Mouse (Mus musculus) left cerebral cortex, adult 8-10 months (tissue): ENCODE results near the gene Zfand3. TPM values are rescaled to one million over a fixed set of nuclear protein-coding genes. Genes with fewer than 3 reads are reported as not detected.

Source experiments
- DNase-seq, 2 experiments: peaks; one replicate each; pipeline ENCODE4 v3.0.0; 2022; ENCODE audit warnings: low spot score in 2 of 2
- total RNA-seq, 4 experiments: library from RNA; stranded (reverse); gene quantifications; 2 replicates each; pipeline ENCODE4 v1.2.4; 2022

Zfand3 gene
- total RNA-seq, 4 experiments from 2014 or later: 96.1 to 103 (median 100) TPM

DNA sequence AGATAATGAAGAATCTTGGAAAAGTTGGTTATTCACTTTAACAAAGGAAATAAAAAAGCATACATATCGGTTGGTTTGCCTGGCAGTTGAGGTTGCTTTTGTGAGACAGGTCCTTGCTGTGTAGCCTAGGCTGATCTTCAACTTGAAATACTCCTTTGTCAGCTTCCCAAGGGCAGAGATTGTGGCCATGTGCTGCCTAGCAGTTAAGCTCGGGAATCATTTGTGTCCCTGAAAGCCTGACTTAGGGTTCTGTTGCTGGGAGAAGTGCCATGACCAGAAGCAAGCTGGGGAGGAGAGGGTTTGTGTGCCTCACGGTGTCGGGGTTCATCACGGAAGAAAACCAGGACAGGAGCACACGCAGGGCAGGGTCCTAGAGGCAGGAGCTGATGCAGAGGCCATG is 143.8 kb downstream of the Zfand3 start:
- DNase-seq: no peak

DNA sequence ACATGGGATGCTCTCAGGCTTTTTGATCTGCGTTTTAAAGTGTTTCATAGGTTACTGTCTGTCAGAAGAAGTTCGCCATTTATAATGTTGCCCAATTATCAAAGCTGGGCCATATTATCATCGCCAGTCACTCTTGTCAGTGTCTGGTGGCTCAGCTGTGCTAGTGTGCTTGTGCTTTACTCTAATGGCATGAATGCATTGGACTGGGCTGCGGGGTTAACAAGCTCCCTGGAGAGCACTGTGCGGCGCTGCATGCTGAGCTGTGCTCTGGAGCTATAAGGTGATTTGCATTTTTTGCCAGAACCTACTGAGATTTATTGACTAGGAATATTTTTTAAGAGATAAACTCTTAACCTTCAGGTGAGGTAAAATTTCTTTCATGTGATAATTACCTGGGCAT is 145.4 kb downstream of the Zfand3 start:
- DNase-seq: no peak

DNA sequence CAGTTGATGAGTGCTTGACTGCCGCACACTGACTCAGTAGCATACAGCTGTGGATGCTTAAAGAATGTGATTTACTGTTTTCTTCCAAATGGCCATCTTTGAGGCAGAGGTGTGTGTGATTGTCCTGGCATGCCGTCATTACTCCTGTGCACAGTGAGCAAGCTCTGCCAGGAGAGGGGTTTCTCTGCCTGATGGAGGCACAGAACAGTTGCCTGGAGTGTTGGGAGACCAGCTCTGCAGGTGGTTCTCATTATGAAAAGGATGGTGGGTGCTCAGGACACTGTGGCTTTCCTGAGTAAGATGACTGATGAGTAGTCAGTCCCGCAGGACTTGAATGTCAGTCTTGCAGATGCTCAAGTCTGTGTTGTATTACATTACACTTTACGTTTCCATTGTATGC is 149.6 kb downstream of the Zfand3 start:
- no peak for DNase-seq

DNA sequence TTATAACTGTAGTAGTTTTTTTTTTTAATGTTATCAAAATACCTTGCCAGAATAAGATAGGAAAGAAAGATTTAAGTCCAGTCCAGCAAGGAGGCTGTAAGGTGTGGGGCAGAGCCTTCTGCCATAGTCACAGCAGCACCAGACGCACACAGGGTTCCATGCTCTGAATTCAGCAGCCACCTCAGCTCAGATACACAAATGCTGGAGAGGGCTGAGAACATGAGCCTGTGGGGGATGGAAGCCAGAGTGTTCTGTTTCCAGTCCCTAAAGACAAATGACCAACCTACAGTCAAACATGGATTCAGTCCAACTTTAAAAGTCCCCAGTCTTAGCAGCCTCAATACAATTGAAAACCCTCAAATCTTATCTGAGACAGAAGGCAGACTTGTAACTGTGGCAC is 150.3 kb downstream of the Zfand3 start:
- DNase-seq: no peak

DNA sequence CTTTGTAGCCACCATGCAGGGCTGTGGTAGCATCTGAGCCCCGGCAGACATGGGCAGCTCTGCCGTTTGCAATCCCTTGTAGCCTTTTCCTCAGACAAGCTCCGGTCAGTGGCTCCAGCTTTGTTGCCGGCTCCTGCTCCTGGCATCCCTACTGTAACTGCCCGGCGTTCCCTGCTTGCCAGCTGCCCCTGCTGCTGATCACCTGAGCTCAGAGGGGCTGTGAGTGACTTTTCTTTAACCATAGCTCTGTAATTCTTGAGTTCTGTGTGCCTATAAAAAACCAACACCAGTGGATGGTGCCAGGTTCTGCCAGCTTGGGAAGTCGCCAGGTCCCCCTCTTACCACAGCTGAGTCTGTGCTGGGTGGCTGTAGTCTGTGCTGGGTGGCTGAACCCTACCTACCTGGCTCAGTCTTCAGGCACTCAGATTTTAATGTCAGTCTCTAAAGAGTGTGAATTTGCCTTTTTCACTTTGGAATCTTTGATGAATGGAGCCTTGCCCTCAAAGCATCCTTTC is 150.9 kb downstream of the Zfand3 start:
- DNase-seq: no peak

DNA sequence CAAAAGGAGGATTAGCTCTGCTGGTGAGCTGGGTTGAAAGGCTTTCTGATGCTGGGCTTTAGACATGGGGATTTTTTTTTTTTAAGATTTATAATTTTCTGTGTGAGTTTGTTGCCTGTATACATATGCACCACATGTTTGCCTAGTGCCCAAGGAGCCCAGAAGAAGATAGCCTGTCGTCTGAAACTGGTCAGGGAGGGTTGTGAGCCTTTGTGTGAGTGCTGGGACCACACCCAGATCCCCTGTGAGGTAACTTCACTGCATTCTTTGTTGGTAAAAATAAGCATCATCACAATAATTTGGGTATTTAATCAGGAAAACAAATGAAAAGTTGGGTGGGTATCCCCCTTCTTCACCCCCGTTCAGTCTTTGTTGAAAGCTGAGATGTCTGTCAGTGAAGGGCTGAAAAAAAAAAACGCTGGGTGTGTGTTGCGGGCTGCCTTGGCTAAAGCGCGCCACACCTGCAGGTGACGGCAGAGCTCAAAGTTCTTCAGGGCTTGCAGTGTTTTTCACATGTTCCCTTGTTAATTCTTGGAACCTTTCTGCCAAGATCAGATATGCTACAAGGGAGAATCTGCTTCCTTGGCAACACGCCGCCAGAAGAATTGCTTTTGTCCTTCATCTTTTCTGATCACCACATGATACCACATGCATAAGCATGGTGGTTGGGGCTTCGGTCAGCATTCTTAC is 154.0 kb downstream of the Zfand3 start:
- no peak for DNase-seq

DNA sequence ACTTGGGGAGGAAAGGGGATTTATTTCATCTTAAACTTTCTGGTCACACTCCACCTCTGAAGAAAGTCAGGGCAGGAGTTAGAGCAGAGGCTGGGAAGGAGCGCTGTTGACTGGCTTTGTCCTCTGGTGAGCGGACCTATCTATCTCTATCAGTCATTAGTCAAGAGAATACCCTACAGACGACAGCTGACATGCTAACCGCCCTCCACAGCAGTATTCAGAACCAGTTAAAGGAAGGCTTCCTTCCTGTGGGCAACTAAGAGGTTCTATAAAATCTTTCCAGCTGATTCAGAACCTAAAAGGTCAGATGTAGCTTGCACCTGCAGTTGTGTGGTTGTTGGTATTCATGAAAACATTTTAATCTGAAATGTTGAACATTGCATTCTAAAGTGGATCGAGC is 154.8 kb downstream of the Zfand3 start:
- DNase-seq: no peak

DNA sequence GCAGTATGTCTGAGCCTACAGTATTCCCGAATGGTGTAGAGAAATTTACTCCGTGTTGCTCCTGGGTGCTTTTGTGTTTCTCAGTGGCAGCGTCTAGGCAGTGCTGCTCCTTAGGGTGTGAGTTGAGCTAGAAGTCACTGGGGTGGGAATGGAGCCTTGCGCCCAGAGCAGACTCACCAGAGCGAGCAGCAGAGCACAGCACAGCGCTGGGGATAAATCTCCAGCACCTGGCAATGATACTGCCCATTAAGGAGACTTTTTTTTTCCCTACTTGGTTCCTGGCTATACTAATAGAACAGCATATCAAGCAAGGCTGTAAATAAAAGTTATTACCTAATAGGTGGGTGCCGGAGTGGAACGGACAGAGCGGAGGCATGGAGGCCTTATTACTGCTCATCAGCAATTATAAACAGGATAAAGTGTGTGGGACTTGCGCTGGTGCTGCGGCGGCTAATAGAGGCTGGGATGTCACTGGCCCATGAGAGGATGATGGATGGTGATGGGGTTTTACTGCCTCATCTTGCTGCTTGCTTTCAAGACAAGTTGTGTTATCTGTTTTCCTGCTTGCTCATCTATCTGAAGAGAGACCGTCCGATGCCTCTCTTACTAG is 156.4 kb downstream of the Zfand3 start:
- no peak for DNase-seq

DNA sequence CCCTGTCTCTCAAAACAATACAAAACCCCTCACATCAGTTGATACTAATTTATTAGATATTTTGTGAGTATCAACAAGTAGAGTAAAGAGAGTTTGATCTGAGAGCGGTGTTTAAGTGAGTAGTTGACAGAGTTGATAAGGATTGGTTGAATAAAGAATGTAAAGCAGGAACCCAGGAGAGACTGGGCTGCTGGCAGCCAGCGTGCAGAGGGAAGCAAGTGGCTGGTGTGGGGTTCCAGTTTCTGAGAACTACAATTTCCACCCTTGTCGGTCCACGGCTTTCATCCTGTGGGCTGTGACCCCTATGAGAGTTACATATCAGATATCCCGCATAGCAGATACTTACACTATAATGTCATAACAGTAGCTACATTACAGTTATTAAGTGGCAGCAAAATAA is 158.4 kb downstream of the Zfand3 start:
- no peak for DNase-seq

DNA sequence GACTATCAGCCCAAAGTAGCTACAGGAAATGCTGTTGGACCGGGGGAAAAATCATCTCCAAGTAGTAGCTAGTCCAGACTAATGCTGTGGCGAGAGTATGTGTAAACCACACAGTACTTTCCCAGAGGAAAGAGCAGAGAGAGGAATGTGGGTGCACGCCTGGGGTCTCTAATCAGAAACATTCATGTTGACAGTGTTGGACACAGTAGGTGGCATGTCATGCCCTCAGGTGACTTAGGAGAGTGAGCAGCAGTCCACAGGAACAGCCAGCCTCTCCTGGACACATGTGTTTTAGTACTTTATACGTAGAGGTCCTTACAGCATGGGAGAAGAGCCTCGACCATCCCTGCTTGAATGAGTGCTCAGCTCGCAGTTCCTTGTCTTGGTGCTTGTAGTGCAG is 159.3 kb downstream of the Zfand3 start:
- no peak for DNase-seq

DNA sequence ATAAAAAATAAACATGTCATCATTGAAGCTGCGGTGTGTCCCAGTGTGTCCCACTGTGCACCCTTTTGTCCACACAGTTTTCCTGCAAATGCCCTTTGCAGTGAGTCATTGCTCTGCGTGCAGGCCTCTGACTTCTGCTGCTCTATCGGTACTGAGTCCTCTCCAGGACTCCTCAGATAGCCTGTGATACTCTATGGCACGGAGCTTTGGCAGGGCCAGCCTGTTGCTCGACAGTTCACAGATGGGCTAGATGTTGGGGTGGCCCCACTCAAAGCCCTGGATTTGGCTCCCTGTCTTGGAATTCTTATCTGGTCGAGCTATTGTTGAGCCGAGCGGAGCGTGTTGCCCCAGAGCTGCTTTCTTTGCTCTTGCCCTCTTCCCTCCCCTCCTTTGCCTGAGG is 160.3 kb downstream of the Zfand3 start:
- no peak for DNase-seq

DNA sequence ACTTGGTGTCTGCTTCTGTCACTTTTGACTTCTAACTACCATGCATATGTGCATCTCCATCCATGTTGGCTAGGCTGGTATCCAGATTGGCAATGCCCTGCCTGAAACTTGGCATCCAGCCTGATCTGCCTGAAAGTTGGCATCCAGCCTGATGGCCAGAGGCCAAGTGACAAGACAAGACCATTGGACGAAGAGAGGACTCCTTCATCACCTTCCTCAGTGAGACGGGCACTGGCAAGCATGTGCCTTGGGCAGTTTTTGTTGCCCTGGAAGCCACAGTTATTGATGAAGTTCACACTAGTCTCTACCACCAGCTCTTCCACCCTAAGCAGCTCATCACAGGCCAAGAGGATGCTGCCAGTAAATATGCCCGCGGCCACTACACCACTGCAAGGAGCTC is 172.9 kb downstream of the Zfand3 start:
- no peak for DNase-seq

DNA sequence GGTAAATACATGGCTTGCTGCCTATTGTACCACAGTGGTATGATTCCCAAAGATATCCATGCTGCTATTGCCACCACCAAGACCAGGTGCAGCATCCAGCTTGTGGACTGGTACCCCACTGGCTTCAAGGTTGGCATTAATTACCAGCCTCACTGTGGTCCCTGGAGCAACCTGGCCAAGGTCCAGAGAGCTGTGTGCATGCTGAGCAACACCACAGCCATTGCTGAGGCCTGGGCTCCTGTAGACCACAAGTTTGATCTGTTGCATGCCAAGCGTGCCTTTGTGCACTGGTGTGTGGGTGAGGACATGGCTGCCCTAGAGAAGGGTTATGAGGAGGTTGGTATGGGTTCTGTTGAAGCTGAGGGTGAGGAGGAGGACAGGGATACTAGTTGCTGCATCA is 173.9 kb downstream of the Zfand3 start:
- peak in 1 of 2 experiments; percentile 1 for DNase-seq

DNA sequence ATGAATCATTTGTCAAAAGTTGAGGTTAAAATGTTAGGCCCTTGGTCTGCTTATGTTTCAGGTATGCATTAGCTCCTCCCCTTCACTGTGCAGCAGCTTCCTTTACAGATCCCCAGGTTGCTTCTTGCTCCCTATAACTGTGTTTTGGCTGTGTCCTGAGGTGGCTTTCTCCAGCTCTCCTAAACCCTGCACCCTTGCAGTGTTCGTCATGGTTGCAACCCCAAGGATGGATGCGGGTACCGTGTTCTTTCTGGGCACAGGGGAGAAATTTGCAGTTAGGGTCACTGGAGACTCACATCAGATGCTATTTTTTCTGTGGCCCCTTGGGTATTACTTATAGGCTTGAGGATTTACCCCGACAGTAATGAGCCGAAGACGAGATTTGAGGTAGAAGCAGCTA is 175.7 kb downstream of the Zfand3 start:
- no peak for DNase-seq

DNA sequence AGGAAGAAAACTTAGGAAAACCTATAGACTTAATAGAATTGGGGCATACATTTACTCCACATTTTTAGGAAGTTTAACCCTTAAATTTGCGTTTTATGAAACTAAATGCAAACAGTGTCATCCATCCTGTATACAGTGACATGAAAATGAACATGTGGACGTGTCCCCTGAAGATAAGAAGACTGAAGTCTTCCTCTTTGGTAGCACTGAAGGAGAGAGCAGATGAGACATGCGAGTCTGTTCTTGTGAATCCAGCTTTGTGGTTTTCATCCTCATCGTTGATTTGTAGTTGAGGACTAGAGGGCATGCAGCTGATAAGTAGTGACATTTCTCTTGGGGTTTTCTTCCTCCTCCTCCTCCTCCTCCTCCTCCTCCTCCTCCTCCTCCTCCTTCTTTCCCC is 177.0 kb downstream of the Zfand3 start:
- DNase-seq: no peak

DNA sequence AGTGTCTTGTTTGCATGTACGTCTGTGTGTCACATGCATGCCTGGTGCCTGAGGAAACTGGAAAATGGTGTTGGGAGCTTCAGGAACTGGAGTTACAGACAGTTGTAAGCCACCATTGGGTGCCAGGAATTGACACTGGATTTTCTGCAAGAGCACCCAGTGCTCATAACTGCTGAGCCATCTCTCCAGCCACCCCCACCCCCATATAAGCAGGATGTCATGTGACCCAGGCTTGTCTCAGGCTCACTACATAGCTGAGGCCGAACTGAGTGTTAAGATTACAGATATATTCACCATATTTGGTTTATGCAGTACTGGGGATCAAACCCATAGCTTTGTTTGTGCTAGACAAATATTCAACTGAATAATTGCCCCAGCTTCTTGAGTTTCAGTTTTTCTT is 177.5 kb downstream of the Zfand3 start:
- no peak for DNase-seq

DNA sequence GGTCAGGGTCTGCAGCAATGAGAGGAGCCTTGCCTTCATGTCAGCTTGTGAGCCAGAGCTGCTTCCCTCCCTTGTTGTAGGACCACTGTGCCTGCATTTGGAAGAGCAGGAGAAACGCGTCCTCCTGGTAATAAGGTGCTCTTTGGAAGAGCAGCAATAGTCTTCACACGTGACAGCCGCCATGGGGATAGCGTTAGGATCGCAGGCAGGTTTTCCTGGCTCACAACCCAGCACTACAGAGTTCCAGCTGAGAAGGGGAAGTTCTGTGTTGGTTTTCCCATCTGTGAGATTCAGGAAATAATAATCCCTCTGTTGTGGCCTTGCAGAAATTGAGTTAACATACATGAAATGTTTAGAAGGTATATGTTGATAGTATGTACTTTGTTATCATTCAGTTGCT is 179.0 kb downstream of the Zfand3 start:
- DNase-seq: peak in 1 of 2 experiments; percentile 1

DNA sequence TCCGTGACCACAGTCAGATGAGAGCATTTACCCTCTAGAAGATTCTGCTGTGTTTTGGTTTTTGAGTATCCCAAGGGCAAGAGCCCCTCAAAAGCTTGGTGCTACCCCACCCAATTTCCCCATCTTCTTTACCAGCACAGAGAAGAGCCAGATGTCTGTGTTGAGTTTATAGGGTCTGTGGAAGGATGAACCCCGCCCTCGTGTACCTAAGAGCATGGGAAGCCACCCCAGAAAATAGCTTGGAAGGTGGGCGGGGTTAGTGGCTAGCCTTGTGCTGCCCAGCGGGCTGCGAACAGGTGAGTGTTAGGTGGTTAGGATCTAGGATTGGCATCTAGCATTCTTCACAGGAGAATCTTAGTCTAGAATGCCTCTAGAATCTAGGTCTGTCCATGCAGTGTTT is 182.6 kb downstream of the Zfand3 start:
- DNase-seq: no peak

DNA sequence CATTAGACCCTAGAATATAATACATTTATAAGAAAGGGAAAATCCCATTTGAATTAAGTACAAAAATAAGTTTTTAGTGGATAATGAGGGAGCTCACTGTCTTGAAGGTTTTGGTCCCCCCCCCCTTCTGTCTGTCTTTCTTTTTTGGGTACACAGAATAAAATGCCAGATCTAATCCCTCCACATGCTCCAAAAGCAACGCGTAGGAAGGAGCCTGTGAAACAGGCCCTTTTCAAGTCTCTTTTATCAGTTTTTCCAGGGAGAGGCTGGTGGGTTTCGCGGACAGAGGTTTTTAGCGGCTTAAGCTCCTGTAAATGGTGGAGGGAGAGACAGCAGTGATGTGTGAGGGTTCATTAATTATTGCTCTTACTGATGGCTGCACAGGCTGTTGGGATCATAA is 183.0 kb downstream of the Zfand3 start:
- no peak for DNase-seq

DNA sequence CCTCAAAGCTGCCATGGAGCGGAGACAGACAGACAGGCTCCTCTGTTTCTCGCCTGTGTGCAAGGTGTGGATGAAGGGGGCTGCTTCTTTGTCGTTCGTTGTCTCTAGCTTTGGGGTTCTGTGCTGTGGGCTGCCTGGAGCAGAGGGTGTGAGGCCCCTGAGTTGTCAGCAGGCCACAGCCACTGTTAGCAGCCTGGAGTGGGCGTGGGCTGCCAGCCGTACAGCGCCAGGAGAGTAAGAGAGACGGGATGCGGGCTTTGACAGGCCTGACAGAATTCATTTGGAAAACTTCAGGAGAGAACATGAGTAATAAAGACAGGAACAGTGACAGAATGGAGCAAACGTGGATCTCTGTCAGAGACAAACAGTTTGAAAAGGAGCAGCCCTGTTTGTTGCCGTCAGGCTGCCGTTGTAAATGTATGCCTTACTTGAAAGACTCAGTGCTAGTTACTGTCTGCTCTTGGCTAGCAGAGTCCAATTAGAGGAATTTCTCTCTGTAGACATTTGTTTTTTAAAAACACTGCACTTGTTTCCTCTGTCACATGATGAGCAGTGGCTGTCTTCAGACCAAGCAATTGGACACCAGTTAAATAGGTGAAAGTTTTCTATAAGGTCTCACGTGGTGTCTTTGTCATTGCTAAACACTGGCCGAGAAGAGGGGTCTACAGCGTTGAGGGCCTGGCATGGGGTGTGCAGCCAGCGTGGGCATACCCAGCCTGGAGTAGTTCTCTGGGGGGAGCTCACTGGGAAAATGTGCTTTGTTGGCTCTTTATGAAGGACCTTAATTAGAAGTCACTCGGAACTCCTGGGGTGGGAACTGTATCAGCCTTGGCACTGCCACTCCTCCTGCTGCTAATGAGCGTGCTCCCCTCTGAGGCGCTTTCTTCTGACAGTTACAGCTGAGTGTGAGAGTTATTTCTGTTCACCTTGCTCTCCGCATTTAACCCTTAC is 183.8 kb downstream of the Zfand3 start:
- peak in 1 of 2 experiments; percentile 31 for DNase-seq

DNA sequence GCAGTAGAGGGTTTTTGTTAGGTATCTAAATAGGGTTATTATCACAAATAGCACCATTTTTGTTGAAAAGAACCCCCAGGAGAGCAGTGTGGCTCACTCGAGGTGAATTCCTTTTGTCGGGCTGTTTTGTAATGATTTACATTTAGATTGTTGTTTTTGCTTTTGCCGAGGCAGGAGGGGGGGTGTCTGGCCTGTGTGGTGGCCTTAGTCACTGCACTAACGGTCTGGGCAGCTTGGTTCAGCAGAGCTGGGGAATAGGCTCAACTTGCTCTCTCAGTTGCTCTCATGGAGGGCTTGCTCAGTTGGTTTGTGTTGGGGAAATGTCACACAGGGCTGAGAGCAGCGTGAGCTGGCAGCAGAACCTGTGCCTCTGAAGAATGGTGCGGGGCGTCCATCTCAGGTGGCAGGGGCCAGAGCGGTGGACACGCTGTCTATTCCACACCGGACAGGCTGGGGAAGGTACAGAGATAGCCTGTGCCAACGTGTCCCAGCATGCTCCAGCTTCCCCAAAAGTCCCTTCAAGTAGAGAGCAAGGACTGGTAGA is 186.6 kb downstream of the Zfand3 start:
- DNase-seq: no peak
